Mouse (Mus musculus) telencephalon, adult 2 months (tissue): ENCODE results near the gene Sdha.

Source experiments
- DNase-seq: peaks from one replicate; pipeline ENCODE4 v3.0.0-alpha.2; 2011; ENCODE audit warnings: low read depth, low spot score

Sdha gene

GRCm38 (mm10) chr13:74302050-74303037, 47.7 kb downstream of the Sdha start:
- no peak for DNase-seq

GRCm38 (mm10) chr13:74301607-74301984, 48.5 kb downstream of the Sdha start:
- DNase-seq = no peak

GRCm38 (mm10) chr13:74300925-74301606, 49.0 kb downstream of the Sdha start:
- DNase-seq = peak; percentile 39

- DNase-seq = no peak
Measured at GRCm38 (mm10) chr13:74296376-74296775, 53.7 kb downstream of the Sdha start.

- no peak for DNase-seq
Measured at GRCm38 (mm10) chr13:74292167-74292566, 57.9 kb downstream of the Sdha start, which contains the start of gene Ahrr. Ahrr (minus strand) TSS chr13:74292331.

GRCm38 (mm10) chr13:74289646-74290045, 60.4 kb downstream of the Sdha start:
- DNase-seq = no peak

- DNase-seq = no peak
Measured at GRCm38 (mm10) chr13:74282299-74282698, 67.8 kb downstream of the Sdha start.

GRCm38 (mm10) chr13:74275726-74276125, 74.4 kb downstream of the Sdha start:
- no peak for DNase-seq
